Mouse (Mus musculus) spleen, postnatal 36 days (tissue): ENCODE results near the gene Ndrg4.
A peak's percentile ranks its signal among the peaks of the same experiment; 100 is the strongest.

Experiments
- DNase-seq, 2 experiments: peaks; one replicate each; pipeline ENCODE4 v3.0.0; 2022; ENCODE audit warnings: low spot score in 2 of 2, mixed read lengths in 1 of 2

Gene Ndrg4

DNA sequence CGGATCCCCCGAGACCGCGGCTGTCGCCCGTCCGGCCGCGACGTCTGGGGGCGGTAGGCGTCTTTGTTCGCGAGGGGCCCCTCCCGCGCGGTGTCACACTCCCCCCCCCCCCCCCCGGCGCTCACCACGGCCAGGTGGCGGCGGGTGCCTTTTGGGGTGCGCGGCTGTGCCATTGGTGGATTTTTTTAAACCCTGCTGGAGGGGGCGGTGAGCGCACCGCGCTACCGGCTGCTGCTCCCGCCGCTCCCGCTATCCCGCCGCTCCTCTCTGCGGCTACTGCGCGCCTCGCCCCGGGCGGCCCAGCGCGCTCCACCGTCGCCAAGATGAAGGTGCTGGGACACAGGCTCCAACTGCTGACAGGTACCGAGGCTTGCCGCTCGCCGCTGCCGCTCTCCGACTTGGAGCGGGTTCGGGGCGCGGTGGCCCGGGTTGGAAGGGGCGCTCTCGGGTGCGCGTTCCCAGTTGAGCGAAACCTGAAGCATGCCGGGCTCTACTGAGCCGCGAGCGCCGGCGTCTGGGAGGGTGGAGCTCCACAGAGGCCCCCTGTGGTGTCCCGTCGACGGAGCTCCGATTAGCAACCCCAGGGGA, 1.3 kb downstream of the Ndrg4 start:
- no peak for DNase-seq

DNA sequence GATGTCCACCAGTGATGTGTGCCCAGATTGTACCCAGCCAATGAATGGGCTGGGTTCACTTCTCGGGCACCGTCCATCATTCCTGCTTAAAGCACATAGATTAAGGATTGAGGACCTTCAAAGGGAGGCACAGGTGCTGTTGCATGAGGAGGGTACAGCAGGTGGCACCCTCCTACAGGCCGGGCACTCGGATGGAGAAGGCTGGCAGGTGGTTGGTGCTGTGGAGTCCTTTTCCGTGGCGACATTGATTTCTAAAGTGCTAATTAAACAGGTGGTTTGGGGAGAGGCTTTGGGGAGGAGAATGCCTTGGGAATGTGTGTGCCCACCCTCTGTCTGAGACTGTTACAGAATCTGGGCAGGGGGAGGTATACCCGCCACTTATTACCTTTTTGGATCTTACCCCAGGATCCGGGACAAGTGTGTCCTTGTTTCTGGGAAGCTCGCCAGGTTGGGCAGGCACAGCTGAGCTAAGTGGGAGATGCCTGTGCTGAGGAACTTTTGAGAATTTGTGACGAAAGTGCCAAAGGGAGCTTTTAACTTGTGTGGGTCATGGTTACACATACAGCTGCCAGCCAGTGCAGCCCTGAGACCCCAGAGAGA, 11.4 kb downstream of the Ndrg4 start:
- no peak for DNase-seq

DNA sequence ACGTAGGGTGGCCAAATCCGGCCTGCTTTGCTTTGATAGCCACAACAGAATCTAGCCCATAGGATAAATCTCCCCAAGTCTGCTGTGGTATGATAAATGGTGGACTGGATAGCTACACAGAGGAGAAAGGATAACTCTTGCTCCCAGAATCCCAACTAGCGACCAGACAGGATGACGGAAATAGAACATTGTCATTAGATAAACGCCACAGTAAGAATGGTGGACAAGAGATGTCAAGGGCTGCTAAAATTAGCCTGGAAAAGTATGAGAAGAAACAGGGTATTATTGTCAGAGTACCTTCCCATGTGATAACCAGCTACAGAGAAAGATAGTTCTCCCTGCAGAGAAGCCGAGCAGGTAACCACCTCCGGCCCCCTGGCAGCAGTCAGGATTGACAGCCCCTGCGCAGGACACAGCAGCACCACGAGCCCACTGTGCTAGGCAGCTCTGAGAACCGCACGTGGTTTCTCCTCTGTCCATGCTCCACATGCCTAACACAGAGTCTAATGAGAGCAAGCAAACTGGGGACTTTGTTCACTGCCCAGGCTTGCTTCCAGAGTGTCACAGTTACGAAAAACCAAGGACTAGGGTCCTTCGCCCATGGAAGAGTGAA, 14.3 kb downstream of the Ndrg4 start:
- DNase-seq: no peak

DNA sequence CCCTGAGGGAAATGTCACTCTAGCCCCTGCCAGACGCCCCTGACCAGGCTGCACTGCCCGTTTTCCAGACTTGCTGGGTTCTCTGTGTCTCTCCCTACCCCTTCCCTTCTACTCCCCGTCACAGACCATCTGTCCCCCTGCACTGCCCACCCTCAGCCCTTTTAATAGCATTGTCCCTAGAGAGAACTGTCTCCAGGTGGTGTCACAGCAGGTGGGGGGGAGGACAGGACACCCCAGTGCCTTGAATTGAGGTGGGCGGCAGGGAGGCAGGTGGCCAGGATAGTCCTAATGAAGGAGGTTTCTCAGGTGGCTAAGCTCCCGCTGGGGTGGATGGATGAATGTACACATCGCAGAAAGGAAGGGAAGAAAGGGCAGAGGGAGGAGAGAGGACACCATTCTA, 17.9 kb downstream of the Ndrg4 start:
- no peak for DNase-seq

DNA sequence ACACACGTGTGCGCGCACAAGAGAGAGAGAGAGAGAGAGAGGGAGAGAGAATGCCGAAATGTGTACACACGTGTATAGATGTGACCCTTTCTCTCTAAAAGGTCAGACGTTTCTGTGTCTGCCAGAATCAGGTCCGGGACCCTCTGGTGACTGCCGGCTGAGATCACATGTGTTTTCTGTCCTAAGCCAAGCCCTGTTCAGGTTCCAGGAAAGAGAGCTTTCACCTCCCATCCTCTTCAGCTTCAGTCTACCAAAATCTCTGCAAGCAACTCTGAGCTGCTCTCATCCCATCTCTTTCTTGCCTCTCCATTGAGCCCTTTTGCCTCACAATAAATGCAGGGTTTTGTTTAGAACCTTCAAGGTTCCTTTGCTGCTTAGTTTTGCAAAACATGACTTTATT, 19.9 kb downstream of the Ndrg4 start:
- DNase-seq: no peak

DNA sequence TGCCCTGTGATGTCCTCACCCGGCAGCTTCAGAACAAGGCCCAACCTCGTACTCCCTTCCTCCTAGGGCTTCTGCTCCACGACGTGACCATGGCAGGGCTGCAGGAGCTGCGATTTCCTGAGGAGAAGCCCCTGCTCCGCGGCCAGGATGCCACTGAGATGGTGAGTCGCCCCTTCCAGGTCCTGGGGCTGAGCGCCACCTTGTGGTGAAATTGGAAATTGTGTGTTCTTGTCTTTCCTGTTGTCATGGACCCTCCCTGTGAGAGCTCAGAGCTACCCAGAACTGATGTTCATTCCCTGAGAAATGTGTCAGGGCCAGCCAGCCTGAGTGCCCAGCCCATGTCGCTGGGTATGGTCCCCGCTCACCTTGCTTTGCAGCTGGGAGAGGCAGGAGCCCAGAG, 20.3 kb downstream of the Ndrg4 start:
- peak; percentile 41 to 50 for DNase-seq

DNA sequence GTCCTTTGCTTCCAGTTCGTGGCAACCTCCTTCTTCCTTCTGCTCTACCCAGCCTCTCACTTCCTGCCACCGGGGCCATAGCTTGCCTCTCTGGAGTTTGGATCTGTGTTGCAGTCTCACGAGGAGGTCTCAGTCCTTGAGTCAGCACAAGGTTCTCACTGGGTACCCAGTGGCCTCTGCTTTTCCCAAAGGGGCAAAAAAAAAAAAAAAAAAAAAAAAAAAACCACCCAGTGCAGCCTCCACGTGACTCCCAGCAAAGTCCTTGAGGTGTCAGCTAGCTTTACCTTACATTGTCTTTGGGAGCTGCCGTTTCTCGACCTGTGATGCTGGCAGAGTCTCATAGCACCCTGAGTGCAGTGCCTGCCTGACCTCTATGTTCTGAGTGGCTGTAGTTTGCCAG, 21.4 kb downstream of the Ndrg4 start:
- DNase-seq: no peak

DNA sequence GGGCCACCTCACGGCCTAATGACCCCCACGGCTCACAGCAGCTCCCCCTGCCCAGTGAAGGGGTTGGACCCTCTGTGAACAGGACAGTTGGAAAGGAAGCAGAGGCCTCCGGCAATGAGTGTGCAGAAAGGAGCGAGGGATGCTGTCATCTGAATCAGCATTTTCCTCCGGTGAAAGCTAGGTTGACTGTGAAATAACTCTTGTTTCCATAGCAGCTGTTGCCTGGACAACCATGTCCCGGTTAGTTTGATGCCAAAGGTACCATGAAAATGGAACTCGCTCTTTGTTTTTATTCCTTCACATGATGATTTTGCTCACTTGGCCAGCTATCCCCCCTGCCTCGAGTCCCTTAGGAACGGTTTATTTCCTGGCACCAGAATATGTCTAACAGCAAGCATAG, 23.5 kb downstream of the Ndrg4 start:
- DNase-seq: no peak

DNA sequence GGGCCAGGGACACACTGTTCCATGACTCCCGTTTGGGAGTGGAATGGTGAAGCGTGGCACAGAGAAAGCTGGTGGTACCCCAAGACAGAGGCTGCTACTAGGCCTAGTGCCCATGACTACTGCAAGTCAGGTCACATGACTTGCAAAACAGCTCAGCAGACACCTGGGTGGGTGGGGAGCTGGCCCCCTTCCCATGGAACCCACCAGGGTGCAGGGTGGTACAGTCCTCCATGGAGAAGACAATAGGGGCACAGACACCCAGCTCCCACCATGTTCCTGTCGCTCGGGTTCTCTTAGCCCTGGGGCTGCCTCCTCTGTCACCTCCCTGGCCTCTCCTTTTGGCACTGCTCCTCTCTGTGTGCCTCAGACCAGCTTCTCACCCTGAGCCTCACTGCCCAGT, 25.0 kb downstream of the Ndrg4 start:
- no peak for DNase-seq

DNA sequence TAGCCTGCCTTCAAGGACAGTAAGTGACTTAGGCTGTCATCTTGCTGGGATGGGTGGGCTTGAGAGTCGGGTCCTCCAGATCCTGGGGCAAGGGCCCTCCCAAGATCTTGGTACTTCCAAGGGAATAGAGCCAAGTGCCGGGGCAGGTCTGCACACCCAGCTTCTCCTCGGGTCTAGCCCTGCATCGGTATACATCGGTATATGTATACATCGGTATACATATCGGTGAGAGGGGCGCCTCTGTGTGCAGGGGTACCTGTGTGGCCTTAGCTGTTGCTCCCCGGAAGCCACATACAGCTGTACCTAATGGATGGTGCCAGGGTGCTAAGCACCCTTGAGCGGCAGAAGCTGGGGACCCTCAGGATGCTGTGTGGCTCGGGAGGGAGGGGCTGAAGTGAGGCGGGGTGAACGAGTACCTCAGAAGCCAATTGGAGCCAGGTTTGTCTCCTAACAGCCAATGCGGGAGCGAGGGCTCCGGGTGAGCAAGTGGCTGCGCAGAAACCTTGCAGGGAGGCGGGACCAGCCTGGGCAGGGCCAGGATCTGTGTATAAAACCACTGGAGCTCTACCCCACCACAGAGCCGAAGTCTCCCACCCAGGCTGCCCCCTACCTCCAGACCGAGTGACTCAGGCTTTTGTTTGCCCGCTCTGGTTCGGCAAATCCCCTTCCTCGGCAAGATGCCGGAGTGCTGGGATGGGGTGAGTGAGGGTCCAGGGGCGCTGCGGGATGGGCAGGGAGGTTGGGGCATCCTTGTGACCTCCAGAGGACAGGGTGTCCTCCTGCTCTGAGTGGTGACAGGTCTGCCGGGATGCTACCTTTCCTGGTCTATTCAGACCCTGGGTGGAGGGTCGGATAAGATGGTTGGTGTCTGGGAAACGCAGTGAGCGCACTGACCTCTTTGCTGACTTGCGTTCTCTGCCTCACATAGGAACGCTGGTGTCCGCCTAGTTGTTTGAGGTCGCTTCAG, 26.0 kb downstream of the Ndrg4 start:
- DNase-seq: peak; percentile 42 to 56

DNA sequence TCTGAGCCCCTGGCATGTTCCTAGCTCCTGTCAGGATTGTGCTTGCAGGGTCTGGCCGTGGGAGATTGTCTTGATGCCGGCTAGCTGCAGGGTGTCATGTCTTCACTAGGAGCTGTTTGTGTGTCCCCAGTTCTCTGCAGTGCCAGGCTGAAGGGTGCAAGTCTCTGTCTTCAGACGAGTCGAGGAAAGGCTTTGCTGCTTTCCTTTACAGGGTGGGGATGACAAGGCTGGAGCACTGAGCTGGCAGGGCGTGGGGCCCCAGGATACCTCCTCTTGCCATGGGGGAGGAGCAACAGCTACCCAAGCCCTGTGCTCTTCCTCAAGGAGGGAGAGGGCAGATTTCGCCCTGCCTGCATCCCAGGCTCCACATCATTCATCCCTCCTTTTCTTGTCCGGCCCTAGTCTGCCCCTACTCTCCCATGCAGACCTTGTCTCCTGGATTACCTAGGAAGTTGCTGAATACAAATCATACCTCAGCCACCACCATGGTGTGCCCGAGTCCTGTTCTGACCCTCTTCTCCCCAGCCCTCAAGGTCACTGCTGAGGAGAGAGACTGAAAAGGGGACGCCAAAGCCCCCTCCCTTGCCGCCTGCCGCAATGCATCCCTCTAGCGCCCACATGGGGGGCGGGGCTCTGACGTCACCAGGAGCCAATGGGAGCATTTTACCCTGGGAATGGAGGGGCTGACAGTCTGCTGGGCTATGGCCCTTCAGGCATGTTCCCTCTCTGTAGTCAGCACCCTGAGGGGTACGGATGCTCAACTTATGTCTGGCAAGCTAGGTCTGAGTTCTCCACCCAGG, 26.9 kb downstream of the Ndrg4 start:
- no peak for DNase-seq

DNA sequence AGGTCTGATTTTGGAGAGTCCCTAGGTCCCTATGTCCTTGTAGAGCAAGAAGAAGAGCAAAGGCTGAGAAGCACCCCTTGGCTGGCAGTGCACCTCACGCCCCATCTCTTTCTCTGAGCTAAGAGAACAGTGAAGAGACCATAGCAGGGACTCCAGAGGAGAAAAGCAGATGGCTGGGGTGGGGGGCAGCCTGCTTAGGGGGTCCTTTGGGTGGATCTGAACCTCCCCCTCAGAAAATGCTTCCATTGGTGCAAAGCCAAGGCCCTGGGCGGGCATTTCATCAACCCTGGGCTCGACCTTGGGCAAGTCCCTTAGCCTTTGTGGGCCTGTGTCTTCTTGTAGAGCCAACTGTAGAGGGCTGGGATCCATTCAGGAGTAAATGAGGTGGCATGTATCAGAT, 27.8 kb downstream of the Ndrg4 start:
- no peak for DNase-seq

DNA sequence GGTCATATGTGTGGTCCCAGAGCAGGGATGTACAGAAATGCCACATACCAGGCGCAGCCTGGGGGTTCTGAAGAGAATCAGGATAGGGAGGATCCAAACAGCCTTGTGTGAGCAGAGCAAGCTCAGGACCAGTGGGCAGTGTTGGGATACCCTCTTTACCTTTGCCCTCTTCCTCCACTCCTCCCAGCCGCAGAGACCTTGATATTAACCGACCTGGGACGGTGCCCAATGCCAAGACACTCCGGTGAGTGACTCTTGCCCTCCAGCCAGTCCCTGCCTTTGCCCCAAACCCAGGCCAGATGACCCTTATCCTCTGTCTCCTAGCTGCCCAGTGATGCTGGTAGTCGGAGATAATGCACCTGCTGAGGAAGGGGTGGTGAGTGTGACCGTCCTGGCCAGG, 32.8 kb downstream of the Ndrg4 start:
- DNase-seq: no peak

DNA sequence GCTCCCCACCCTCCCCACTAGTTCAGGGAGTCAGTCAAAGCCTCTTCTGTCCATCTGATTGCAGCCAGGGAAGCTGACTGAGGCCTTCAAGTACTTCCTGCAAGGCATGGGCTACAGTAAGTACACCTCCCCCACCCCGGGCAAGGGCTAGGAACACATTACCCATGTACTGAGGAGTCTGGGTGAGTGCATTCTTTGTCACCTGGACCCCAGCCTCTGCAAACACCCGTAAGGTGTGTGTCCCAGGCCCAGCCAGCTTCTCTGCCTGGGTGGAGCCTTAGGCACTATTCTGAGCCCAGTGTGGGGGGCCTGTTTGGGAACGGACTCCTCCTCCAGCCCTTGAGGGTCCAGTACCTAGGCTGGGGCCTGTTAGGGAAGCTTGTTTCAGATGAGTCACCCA, 34.2 kb downstream of the Ndrg4 start:
- no peak for DNase-seq

DNA sequence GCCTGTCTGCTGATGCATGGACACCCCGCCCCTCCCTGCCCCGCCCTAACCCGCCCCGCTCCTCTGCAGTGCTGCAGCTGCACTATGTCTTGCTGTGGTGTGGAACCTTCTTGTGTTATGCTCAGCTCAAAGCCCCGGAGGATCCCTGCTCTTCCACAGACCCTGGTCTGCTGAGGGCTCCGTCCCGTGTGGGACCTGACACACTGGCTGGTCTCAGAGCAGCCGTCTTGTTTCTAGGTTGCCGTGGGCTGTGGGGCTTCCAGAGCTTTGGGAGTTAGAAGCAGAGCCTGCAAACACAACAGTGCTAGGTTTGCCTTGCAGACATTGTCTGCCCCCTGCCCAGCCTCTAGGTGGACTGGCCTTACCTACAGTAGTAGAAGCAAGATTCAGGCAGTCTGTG, 35.6 kb downstream of the Ndrg4 start:
- DNase-seq: no peak

DNA sequence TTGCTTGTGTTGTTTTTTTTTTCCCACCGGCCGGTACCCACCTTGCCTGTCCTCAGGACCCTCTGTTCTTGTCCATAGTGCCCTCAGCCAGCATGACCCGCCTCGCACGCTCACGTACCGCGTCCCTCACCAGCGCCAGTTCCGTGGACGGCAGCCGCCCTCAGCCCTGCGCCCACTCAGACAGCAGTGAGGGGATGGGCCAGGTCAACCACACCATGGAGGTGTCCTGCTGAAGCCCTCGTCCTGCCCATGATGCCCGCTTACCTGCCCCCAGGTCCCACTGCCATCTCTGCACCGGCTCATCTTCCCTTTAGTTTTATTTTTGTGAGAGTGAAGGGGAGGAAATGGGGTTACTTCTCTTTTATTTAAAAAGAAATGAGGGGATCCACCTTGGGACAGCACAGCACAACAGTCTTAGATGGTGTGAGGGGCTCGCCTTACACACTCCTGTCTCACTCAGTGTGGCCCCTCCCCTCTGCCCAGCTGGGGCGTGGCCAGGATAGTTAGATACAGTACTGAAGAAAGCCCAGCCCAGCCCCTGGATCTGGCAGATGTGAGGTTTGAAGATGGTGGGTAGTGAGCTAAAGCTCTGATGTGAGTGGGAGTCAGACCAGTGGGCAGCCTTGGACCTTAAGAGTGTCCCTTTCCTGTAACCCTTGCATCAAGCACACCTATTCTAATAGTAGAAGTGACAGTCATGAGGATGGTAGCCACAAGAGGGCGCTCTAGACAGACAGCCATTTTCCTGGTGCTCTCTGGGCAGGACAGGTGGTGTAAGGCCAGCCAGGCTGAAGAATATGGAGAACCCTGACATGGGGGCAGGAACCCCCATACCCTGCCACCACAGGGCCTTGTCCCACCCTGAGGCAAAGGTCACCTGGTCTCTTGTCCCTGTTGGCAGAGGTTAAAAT, 36.6 kb downstream of the Ndrg4 start:
- DNase-seq: peak; percentile 59 to 71

DNA sequence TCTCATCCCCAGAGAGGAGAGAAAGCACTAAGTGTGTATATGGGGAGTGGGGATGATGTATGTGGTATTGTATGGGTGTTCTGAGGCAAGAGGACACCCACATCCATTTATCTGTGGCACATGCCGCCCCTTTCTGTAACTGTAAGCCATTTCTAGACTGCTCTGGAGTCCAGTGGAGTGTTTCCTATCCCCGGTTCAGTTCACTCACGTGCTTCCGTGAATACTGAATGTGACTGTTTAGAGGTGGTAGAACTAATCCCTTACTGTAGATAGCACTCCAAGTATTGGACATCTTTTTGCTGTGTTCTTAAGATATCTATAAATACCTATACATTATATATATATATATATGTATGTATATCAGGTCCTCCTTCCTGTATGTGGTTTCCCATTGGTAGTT, 37.6 kb downstream of the Ndrg4 start:
- DNase-seq: no peak

DNA sequence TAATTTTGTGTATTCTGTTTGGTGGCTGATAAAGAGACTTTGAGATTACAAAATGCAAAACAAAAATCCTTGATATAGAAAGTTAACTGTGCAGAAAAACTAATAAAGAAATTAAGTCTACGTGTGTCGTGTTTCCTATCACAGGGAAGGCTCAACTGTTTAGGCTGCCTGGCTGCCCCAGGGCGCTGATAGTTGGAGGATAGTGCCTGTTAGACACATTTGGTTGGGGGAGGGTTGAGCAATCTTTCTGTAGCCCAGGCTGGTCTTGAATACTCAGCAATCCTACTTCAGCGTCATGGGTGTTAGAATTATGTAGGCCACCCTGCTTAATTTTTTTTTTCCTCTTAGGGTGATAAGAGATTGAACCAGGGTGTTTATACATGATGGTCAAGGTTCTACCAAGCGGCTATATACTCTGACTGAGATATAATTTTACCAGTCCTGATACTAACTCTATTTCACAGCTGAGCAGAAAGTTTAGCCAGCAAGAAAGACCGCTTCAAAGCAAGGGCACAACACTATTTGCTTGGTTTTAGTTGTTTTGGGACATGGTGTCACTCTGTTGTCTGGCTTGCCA, 38.1 kb downstream of the Ndrg4 start:
- DNase-seq: no peak

DNA sequence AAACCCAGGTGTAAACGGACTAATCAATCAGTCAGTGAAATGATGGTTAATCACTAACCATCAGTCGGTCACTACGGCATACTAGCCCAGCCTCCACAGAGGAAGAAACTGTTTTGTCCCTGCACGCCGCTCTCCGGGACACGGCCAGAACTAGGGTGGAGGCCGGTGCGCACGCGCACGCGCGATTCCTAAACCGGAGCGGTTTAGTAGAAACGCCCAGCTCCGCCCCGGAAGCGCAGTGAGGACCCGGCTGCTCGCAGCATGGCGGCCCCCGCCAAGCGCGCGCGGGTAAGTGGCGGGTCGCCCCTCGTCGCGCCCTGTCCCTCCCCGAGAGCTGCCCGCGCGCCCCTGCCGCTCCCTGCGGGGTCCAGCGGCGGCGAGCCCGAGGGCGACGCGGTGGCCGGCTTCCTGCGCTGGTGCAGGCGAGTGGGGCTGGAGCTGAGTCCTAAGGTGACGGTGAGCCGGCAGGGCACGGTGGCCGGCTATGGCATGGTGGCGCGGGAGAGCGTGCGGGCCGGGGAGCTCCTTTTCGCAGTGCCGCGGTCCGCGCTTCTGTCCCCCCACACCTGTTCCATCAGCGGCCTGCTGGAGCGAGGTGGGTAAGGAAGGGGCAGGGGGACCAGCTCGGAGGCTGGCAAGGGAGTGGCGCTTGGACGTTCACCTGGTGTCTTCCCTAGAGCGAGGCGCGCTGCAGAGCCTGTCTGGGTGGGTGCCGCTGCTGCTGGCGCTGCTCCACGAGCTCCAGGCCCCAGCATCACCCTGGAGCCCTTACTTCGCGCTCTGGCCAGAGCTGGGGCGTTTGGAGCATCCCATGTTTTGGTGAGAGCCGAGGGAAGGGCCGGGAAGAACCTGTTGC, 39.1 kb downstream of the Ndrg4 start, which contains the start of gene Setd6:
Setd6 (plus strand) TSS at position 206 of the 856 bp plus-strand sequence.
- peak; percentile 82 to 84 for DNase-seq
